Mouse (Mus musculus): Measurements from ENCODE around the gene Hils1.
A peak's percentile ranks its signal among the peaks of the same experiment; 100 is the strongest.
"Not testable (repeated sequence)": the region's sequence is repeated elsewhere in the genome, so short reads cannot be mapped to it uniquely, and the experiment has no call there.

The Hils1 gene

GRCm38 (mm10) chr11:94955103-94955502 lies 12.3 kb upstream of the Hils1 start:
- no peak for DNase-seq (ENCODE audit: low spot score in 2 of 2)

- DNase-seq (ENCODE audit: low spot score in 2 of 2), result no peak
Measured at GRCm38 (mm10) chr11:94957693-94958064, 9.7 kb upstream of the Hils1 start.

- DNase-seq (ENCODE audit: low spot score in 2 of 2), result peak in 1 of 2 experiments; percentile 28
Measured at GRCm38 (mm10) chr11:94958065-94958858, 9.1 kb upstream of the Hils1 start.

GRCm38 (mm10) chr11:94962534-94963101 lies 4.8 kb upstream of the Hils1 start:
- DNase-seq (ENCODE audit: low spot score in 2 of 2), result no peak

GRCm38 (mm10) chr11:94968187-94968586 lies 794 bp downstream of the Hils1 start:
- DNase-seq (ENCODE audit: low spot score in 2 of 2), result no peak

GRCm38 (mm10) chr11:94969709-94970108 lies 2.3 kb downstream of the Hils1 start:
- DNase-seq (ENCODE audit: low spot score in 2 of 2), result not testable (repeated sequence)

- DNase-seq (ENCODE audit: low spot score in 2 of 2), result peak; percentile 68 to 74
Measured at GRCm38 (mm10) chr11:94970210-94970943, 3.0 kb downstream of the Hils1 start.

- DNase-seq (ENCODE audit: low spot score in 2 of 2), result no peak
Measured at GRCm38 (mm10) chr11:94971895-94972615, 4.7 kb downstream of the Hils1 start.

- no peak for DNase-seq (ENCODE audit: low spot score in 2 of 2)
Measured at GRCm38 (mm10) chr11:94972887-94973286, 5.5 kb downstream of the Hils1 start.

GRCm38 (mm10) chr11:94973313-94973712 lies 5.9 kb downstream of the Hils1 start:
- no peak for DNase-seq (ENCODE audit: low spot score in 2 of 2)

- DNase-seq (ENCODE audit: low spot score in 2 of 2), result no peak
Measured at GRCm38 (mm10) chr11:94974951-94975350, 7.6 kb downstream of the Hils1 start.

- no peak for DNase-seq (ENCODE audit: low spot score in 2 of 2)
Measured at GRCm38 (mm10) chr11:94976199-94976598, 8.8 kb downstream of the Hils1 start, which contains the start of gene Sgca. Sgca (minus strand) TSS chr11:94976327.

GRCm38 (mm10) chr11:94978178-94978915 lies 11.0 kb downstream of the Hils1 start:
- DNase-seq (ENCODE audit: low spot score in 2 of 2), result no peak

- DNase-seq (ENCODE audit: low spot score in 2 of 2), result peak; percentile 93 to 94
Measured at GRCm38 (mm10) chr11:94978947-94979346, 11.6 kb downstream of the Hils1 start.

GRCm38 (mm10) chr11:94979462-94980179 lies 12.2 kb downstream of the Hils1 start:
- no peak for DNase-seq (ENCODE audit: low spot score in 2 of 2)

GRCm38 (mm10) chr11:94985140-94985539 lies 17.7 kb downstream of the Hils1 start:
- DNase-seq (ENCODE audit: low spot score in 2 of 2), result no peak

- DNase-seq (ENCODE audit: low spot score in 2 of 2), result no peak
Measured at GRCm38 (mm10) chr11:94985822-94986221, 18.4 kb downstream of the Hils1 start.

GRCm38 (mm10) chr11:94986435-94986834 lies 19.0 kb downstream of the Hils1 start:
- no peak for DNase-seq (ENCODE audit: low spot score in 2 of 2)

GRCm38 (mm10) chr11:94987341-94987740 lies 19.9 kb downstream of the Hils1 start:
- DNase-seq (ENCODE audit: low spot score in 2 of 2), result no peak

GRCm38 (mm10) chr11:94987851-94988250 lies 20.5 kb downstream of the Hils1 start:
- DNase-seq (ENCODE audit: low spot score in 2 of 2), result no peak
